Mouse (Mus musculus) MEL (cell line): ENCODE data around the gene Ppcdc. TPM values are rescaled to one million over a fixed set of nuclear protein-coding genes. Genes with fewer than 3 reads are reported as not detected.
A peak's percentile ranks its signal among the peaks of the same experiment; 100 is the strongest.

Experiments
- DNase-seq: peaks from one replicate; pipeline ENCODE4 v3.0.0; 2011; ENCODE audit warnings: low read depth, low spot score
- H3K27ac ChIP-seq: 2 replicates; pipeline ENCODE4 v1.5.1; 2012; ENCODE audit warnings: low read depth, mild to moderate bottlenecking, control low read depth, low read length, moderate library complexity; ENCODE audit not compliant: control insufficient read depth
- H3K27me3 ChIP-seq, 2 experiments: fragments of 150-350 bp in 1 of 2; sonication (generic) in 1 of 2; 2 replicates each; pipeline ENCODE4 v1.6.1; 2012; ENCODE audit warnings: low read length in 2 of 2, mild to moderate bottlenecking in 2 of 2, improper control_type of control experiment in 1 of 2, moderate library complexity in 1 of 2; ENCODE audit not compliant: insufficient read depth in 2 of 2, control insufficient read depth in 1 of 2
- H3K36me3 ChIP-seq, 2 experiments: 2 replicates each; pipeline ENCODE4 v1.6.1; 2012 to 2014; ENCODE audit warnings: low read length in 2 of 2, improper control_type of control experiment in 1 of 2, inconsistent platforms in 1 of 2, mild to moderate bottlenecking in 1 of 2; ENCODE audit not compliant: insufficient read depth in 2 of 2, control insufficient read depth in 1 of 2
- H3K4me1 ChIP-seq, 2 experiments: fragments of 150-350 bp in 1 of 2; sonication (generic) in 1 of 2; 2 replicates each; pipeline ENCODE4 v1.6.1; 2012; ENCODE audit warnings: low read length in 2 of 2, improper control_type of control experiment in 1 of 2, mild to moderate bottlenecking in 1 of 2; ENCODE audit not compliant: insufficient read depth in 2 of 2, control insufficient read depth in 1 of 2
- H3K4me3 ChIP-seq, 2 experiments: fragments of 150-350 bp in 1 of 2; sonication (generic) in 1 of 2; 2 replicates each; pipeline ENCODE4 v1.5.1; 2012; ENCODE audit warnings: low read depth in 2 of 2, low read length in 2 of 2, mild to moderate bottlenecking in 2 of 2, moderate library complexity in 2 of 2, control low read depth in 1 of 2, improper control_type of control experiment in 1 of 2; ENCODE audit not compliant: control insufficient read depth in 1 of 2, insufficient read depth in 1 of 2
- H3K79me2 ChIP-seq: 2 replicates; pipeline ENCODE4 v1.6.1; 2012; ENCODE audit warnings: mild to moderate bottlenecking, low read length, moderate library complexity; ENCODE audit not compliant: control insufficient read depth, poor library complexity, insufficient read depth
- H3K9ac ChIP-seq: 2 replicates; pipeline ENCODE4 v1.6.1; 2012; ENCODE audit warnings: low read depth, mild to moderate bottlenecking, control low read depth, low read length, moderate library complexity; ENCODE audit not compliant: control insufficient read depth, poor library complexity, severe bottlenecking
- H3K9me3 ChIP-seq: fragments of 150-350 bp; sonication (generic); replicated peaks from 2 replicates; pipeline ENCODE4 v1.6.1; 2012; ENCODE audit warnings: mild to moderate bottlenecking, low read length, improper control_type of control experiment, moderate library complexity; ENCODE audit not compliant: insufficient read depth
- BHLHE40 ChIP-seq: IDR thresholded peaks from 2 replicates; pipeline ENCODE4 v1.6.1; 2012; ENCODE audit warnings: low read depth, mild to moderate bottlenecking, inconsistent platforms, low read length, improper control_type of control experiment, borderline replicate concordance
- CHD1 ChIP-seq: IDR thresholded peaks from 2 replicates; pipeline ENCODE4 v1.6.1; 2012; ENCODE audit warnings: low read depth, mild to moderate bottlenecking, inconsistent platforms, low read length, improper control_type of control experiment
- CHD2 ChIP-seq: IDR thresholded peaks from 2 replicates; pipeline ENCODE4 v1.6.1; 2011; ENCODE audit warnings: low read length, improper control_type of control experiment
- CTCF ChIP-seq, 3 experiments: IDR thresholded peaks in 2 of 3; conservative IDR thresholded peaks in 1 of 3; 2 replicates each; pipeline ENCODE4 v1.5.1; 2011 to 2012; ENCODE audit warnings: low read length in 3 of 3, low read depth in 2 of 3, mild to moderate bottlenecking in 2 of 3, improper control_type of control experiment in 1 of 3, inconsistent platforms in 1 of 3, mixed read lengths in 1 of 3, moderate library complexity in 1 of 3; ENCODE audit not compliant: control insufficient read depth in 1 of 3, insufficient read depth in 1 of 3, poor library complexity in 1 of 3, severe bottlenecking in 1 of 3
- E2F4 ChIP-seq: IDR thresholded peaks from 2 replicates; pipeline ENCODE4 v1.6.1; 2011; ENCODE audit warnings: low read depth, low read length, improper control_type of control experiment, borderline replicate concordance
- ELF1 ChIP-seq: IDR thresholded peaks from 2 replicates; pipeline ENCODE4 v1.6.1; 2014; ENCODE audit warnings: low read depth, mild to moderate bottlenecking, inconsistent platforms, low read length, improper control_type of control experiment, moderate library complexity
- EP300 ChIP-seq, 2 experiments: IDR thresholded peaks; 2 replicates each; pipeline ENCODE4 v1.6.1; 2011; ENCODE audit warnings: improper control_type of control experiment in 2 of 2, low read length in 2 of 2, low read depth in 1 of 2, mild to moderate bottlenecking in 1 of 2
- GABPA ChIP-seq: IDR thresholded peaks from 2 replicates; pipeline ENCODE4 v1.6.1; 2012; ENCODE audit warnings: low read depth, mild to moderate bottlenecking, inconsistent platforms, low read length, improper control_type of control experiment, moderate library complexity
- HCFC1 ChIP-seq: IDR thresholded peaks from 2 replicates; pipeline ENCODE4 v1.6.1; 2012; ENCODE audit warnings: low read depth, mild to moderate bottlenecking, inconsistent platforms, low read length, improper control_type of control experiment, moderate library complexity
- JUND ChIP-seq: IDR thresholded peaks from 2 replicates; pipeline ENCODE4 v1.6.1; 2011; ENCODE audit warnings: low read depth, mild to moderate bottlenecking, improper control_type of control experiment, low read length
- KAT2A ChIP-seq: conservative IDR thresholded peaks from 2 replicates; pipeline ENCODE4 v1.6.1; 2012; ENCODE audit warnings: low read depth, low read length, improper control_type of control experiment, inconsistent platforms
- MAFK ChIP-seq: IDR thresholded peaks from 2 replicates; pipeline ENCODE4 v1.6.1; 2011; ENCODE audit warnings: low read depth, mild to moderate bottlenecking, low read length, improper control_type of control experiment, borderline replicate concordance
- MAX ChIP-seq: IDR thresholded peaks from 2 replicates; pipeline ENCODE4 v1.6.1; 2011; ENCODE audit warnings: low read length, improper control_type of control experiment
- MEF2A ChIP-seq: IDR thresholded peaks from 2 replicates; pipeline ENCODE4 v1.6.1; 2014; ENCODE audit warnings: low read depth, mild to moderate bottlenecking, inconsistent platforms, low read length, improper control_type of control experiment; ENCODE audit not compliant: poor library complexity, insufficient replicate concordance, severe bottlenecking; ENCODE audit errors: extremely low read depth
- MXI1 ChIP-seq: IDR thresholded peaks from 2 replicates; pipeline ENCODE4 v1.6.1; 2011; ENCODE audit warnings: mild to moderate bottlenecking, low read depth, low read length, improper control_type of control experiment
- MYB ChIP-seq: IDR thresholded peaks from 2 replicates; pipeline ENCODE4 v1.6.1; 2011; ENCODE audit warnings: mild to moderate bottlenecking, low read depth, low read length, improper control_type of control experiment
- MYC ChIP-seq: IDR thresholded peaks from 2 replicates; pipeline ENCODE4 v1.6.1; 2011; ENCODE audit warnings: low read depth, mild to moderate bottlenecking, low read length, improper control_type of control experiment, moderate library complexity
- NELFE ChIP-seq: IDR thresholded peaks from 2 replicates; pipeline ENCODE4 v1.6.1; 2011; ENCODE audit warnings: low read depth, low read length, improper control_type of control experiment
- NRF1 ChIP-seq: IDR thresholded peaks from 2 replicates; pipeline ENCODE4 v1.6.1; 2014; ENCODE audit warnings: low read depth, mild to moderate bottlenecking, inconsistent platforms, low read length, improper control_type of control experiment, moderate library complexity; ENCODE audit not compliant: poor library complexity, insufficient read depth, severe bottlenecking
- POLR2A ChIP-seq, 2 experiments: IDR thresholded peaks; 2 replicates each; pipeline ENCODE4 v1.6.1; 2011 to 2012; ENCODE audit warnings: low read length in 2 of 2, mild to moderate bottlenecking in 2 of 2, control low read depth in 1 of 2, improper control_type of control experiment in 1 of 2, low read depth in 1 of 2, moderate library complexity in 1 of 2; ENCODE audit not compliant: control insufficient read depth in 1 of 2, insufficient read depth in 1 of 2, poor library complexity in 1 of 2
- POLR2AphosphoS5 ChIP-seq: IDR thresholded peaks from 2 replicates; pipeline ENCODE4 v1.6.1; 2012; ENCODE audit warnings: low read depth, borderline replicate concordance, mild to moderate bottlenecking, inconsistent platforms, low read length, moderate library complexity, mixed read lengths
- RAD21 ChIP-seq: IDR thresholded peaks from 2 replicates; pipeline ENCODE4 v1.6.1; 2011; ENCODE audit warnings: mild to moderate bottlenecking, low read depth, low read length, improper control_type of control experiment
- SIN3A ChIP-seq: IDR thresholded peaks from 2 replicates; pipeline ENCODE4 v1.6.1; 2012; ENCODE audit warnings: low read length, improper control_type of control experiment, inconsistent platforms
- SMC3 ChIP-seq: IDR thresholded peaks from 2 replicates; pipeline ENCODE4 v1.6.1; 2011; ENCODE audit warnings: low read depth, low read length, improper control_type of control experiment
- TAL1 ChIP-seq: IDR thresholded peaks from 2 replicates; pipeline ENCODE4 v1.6.1; 2012; ENCODE audit warnings: mild to moderate bottlenecking, inconsistent platforms, low read length, moderate library complexity, mixed read lengths
- TBP ChIP-seq: IDR thresholded peaks from 2 replicates; pipeline ENCODE4 v1.8.0; 2011; ENCODE audit warnings: low read depth, low read length, improper control_type of control experiment
- TCF12 ChIP-seq: IDR thresholded peaks from 2 replicates; pipeline ENCODE4 v1.6.1; 2014; ENCODE audit warnings: low read depth, mild to moderate bottlenecking, inconsistent platforms, low read length, improper control_type of control experiment, moderate library complexity
- UBTF ChIP-seq: IDR thresholded peaks from 2 replicates; pipeline ENCODE4 v1.6.1; 2012; ENCODE audit warnings: low read depth, mild to moderate bottlenecking, inconsistent platforms, low read length, improper control_type of control experiment, moderate library complexity, borderline replicate concordance; ENCODE audit not compliant: insufficient read depth
- USF1 ChIP-seq: IDR thresholded peaks from 2 replicates; pipeline ENCODE4 v1.6.1; 2014; ENCODE audit warnings: low read depth, mild to moderate bottlenecking, inconsistent platforms, low read length, improper control_type of control experiment, moderate library complexity
- USF2 ChIP-seq, 2 experiments: IDR thresholded peaks; 2 replicates each; pipeline ENCODE4 v1.6.1; 2011 to 2012; ENCODE audit warnings: improper control_type of control experiment in 2 of 2, low read length in 2 of 2, borderline replicate concordance in 1 of 2, inconsistent platforms in 1 of 2, low read depth in 1 of 2, mild to moderate bottlenecking in 1 of 2; ENCODE audit not compliant: insufficient read depth in 1 of 2
- ZC3H11A ChIP-seq: IDR thresholded peaks from 2 replicates; pipeline ENCODE4 v1.6.1; 2012; ENCODE audit warnings: low read depth, mild to moderate bottlenecking, inconsistent platforms, low read length, improper control_type of control experiment
- ZKSCAN1 ChIP-seq: IDR thresholded peaks from 2 replicates; pipeline ENCODE4 v1.6.1; 2012; ENCODE audit warnings: low read depth, mild to moderate bottlenecking, inconsistent platforms, low read length, improper control_type of control experiment, moderate library complexity
- ZMIZ1 ChIP-seq: IDR thresholded peaks from 2 replicates; pipeline ENCODE4 v1.6.1; 2012; ENCODE audit warnings: low read depth, mild to moderate bottlenecking, inconsistent platforms, low read length, improper control_type of control experiment, moderate library complexity
- ZNF384 ChIP-seq: IDR thresholded peaks from 2 replicates; pipeline ENCODE4 v1.6.1; 2012; ENCODE audit warnings: low read depth, mild to moderate bottlenecking, inconsistent platforms, low read length, improper control_type of control experiment
- polyA plus RNA-seq, 2 experiments: library from polyadenylated mRNA; stranded (reverse) in 1 of 2; unstranded in 1 of 2; fragments of >175 nt in 1 of 2; fragments of >200 nt in 1 of 2; gene quantifications; 2 replicates each; pipeline versions ENCODE4 v1.2.1 to v1.2.4; 2012; ENCODE audit warnings: low replicate concordance in 2 of 2, low read depth in 1 of 2; ENCODE audit not compliant: insufficient read length in 2 of 2, insufficient read depth in 1 of 2, missing spikeins in 1 of 2
- total RNA-seq: library from RNA; depleted of rRNA; stranded (reverse); fragments of 300-350 nt; gene quantifications from 2 replicates; pipeline ENCODE4 v1.2.3, GENCODE M21; 2012; rRNA removed

Gene Ppcdc
- total RNA-seq (22.4 and 23.3 TPM in 2 replicates), polyA plus RNA-seq (10 to 100 TPM in 1 of 2 experiments, not detected in 1; 20.2 TPM)

GRCm38 (mm10) chr9:57439522-57440295, at the start of gene Ppcdc:
Gene Ppcdc, minus strand, starts transcription at chr9:57440124.
- H3K79me2 ChIP-seq, result peaks cover 2% of the 10 kb centered on the region; the same call in 1 of the 2 replicates
- no peaks in the 10 kb centered on the region for H3K27me3 ChIP-seq
- peak within 1 kb of the TSS; percentile 94 for H3K9ac ChIP-seq
- peaks cover 7 to 30% of the 10 kb centered on the region in 2 experiments for H3K4me1 ChIP-seq
- H3K36me3 ChIP-seq, result peaks cover 0 to 24% of the 10 kb centered on the region in 2 experiments; a peak in 2 of 4 replicates
- peak within 1 kb of the TSS; percentile 94 for H3K27ac ChIP-seq
- DNase-seq, result peak; percentile 99
- H3K9me3 ChIP-seq, result no peaks in the 10 kb centered on the region
- H3K4me3 ChIP-seq, result peak within 1 kb of the TSS; percentile 69 to 70
- peak; percentile 71 for TF ChIP-seq TCF12
- no peak for TF ChIP-seq MYB
- TF ChIP-seq RAD21, result no peak
- no peak; the same call in 1 of the 2 replicates for TF ChIP-seq CHD1
- peak; percentile 53; the same call in 1 of the 2 replicates for TF ChIP-seq SIN3A
- no peak for TF ChIP-seq MEF2A
- no peak for TF ChIP-seq MAFK
- no peak for TF ChIP-seq CTCF (IDR thresholded peaks at IDR 0.05 in 2 of 3, conservative IDR thresholded peaks at IDR 0.05 in 1 of 3; ENCODE audit: control insufficient read depth in 1 of 3, insufficient read depth in 1 of 3, low read depth in 2 of 3, low read length in 3 of 3, poor library complexity in 1 of 3, severe bottlenecking in 1 of 3)
- TF ChIP-seq MAX, result peak; percentile 80
- peak; percentile 86 for TF ChIP-seq MYC
- TF ChIP-seq ELF1, result peak; percentile 90
- no peak for TF ChIP-seq ZKSCAN1
- TF ChIP-seq TBP, result peak; percentile 75
- TF ChIP-seq KAT2A, result peak; percentile 92
- peak; percentile 98 for TF ChIP-seq HCFC1
- TF ChIP-seq JUND, result no peak
- TF ChIP-seq ZC3H11A, result no peak
- no peak for TF ChIP-seq USF2 (IDR thresholded peaks at IDR 0.05; ENCODE audit: borderline replicate concordance in 1 of 2, insufficient read depth in 1 of 2, low read depth in 1 of 2, low read length in 2 of 2)
- peak; percentile 75 for TF ChIP-seq E2F4
- TF ChIP-seq CHD2, result peak; percentile 95
- TF ChIP-seq UBTF, result no peak
- peak; percentile 68; the same call in 1 of the 2 replicates for TF ChIP-seq ZMIZ1
- peak; percentile 90 for TF ChIP-seq NELFE
- TF ChIP-seq SMC3, result no peak
- TF ChIP-seq POLR2AphosphoS5, result 0 out of 2 replicates have a peak, but pooled peaks have one; percentile 52
- TF ChIP-seq ZNF384, result peak; percentile 91
- TF ChIP-seq MXI1, result peak; percentile 26; the same call in 1 of the 2 replicates
- TF ChIP-seq BHLHE40, result no peak
- TF ChIP-seq POLR2A (IDR thresholded peaks at IDR 0.05; ENCODE audit: control insufficient read depth in 1 of 2, insufficient read depth in 1 of 2, low read depth in 1 of 2, low read length in 2 of 2, poor library complexity in 1 of 2), result peak; percentile 87 to 88
- peak; percentile 28; the same call in 1 of the 2 replicates for TF ChIP-seq NRF1
- TF ChIP-seq USF1, result peak; percentile 43; the same call in 1 of the 2 replicates
- no peak for TF ChIP-seq GABPA
- no peak for TF ChIP-seq TAL1
- peak in 1 of 2 experiments; percentile 19; a peak in 1 of 4 replicates for TF ChIP-seq EP300 (IDR thresholded peaks at IDR 0.05; ENCODE audit: low read depth in 1 of 2, low read length in 2 of 2)
